Mouse (Mus musculus) intestine, postnatal 0 days (tissue): ENCODE data around the gene Pip5k1c. TPM values are rescaled to one million over a fixed set of nuclear protein-coding genes. Genes with fewer than 3 reads are reported as not detected.

Experiments
- ATAC-seq: fragments of 200-750 bp; cut with Nextera tagmentation; 2 replicates; pipeline ENCODE4 v1.8.0; 2017; ENCODE audit warnings: mild to moderate bottlenecking, moderate TSS enrichment, moderate library complexity
- H3K27ac ChIP-seq: fragments of 300-500 bp; sonication (generic); 2 replicates; pipeline ENCODE4 v1.5.1; 2014; ENCODE audit warnings: mild to moderate bottlenecking, low read depth, low read length, moderate library complexity
- H3K27me3 ChIP-seq: fragments of 300-500 bp; sonication (generic); replicated peaks from 2 replicates; pipeline ENCODE4 v1.6.1; 2014; ENCODE audit warnings: low read length, mixed read lengths; ENCODE audit not compliant: control insufficient read depth, insufficient read depth
- H3K36me3 ChIP-seq: fragments of 300-500 bp; sonication (generic); 2 replicates; pipeline ENCODE4 v1.6.1; 2014; ENCODE audit warnings: mild to moderate bottlenecking, moderate library complexity; ENCODE audit not compliant: control insufficient read depth, insufficient read depth
- H3K4me1 ChIP-seq: fragments of 300-500 bp; sonication (generic); replicated peaks from 2 replicates; pipeline ENCODE4 v1.6.1; 2014; ENCODE audit warnings: antibody characterized with exemption, low read length, mixed read lengths; ENCODE audit not compliant: control insufficient read depth, insufficient read depth
- H3K4me2 ChIP-seq: fragments of 300-500 bp; sonication (generic); replicated peaks from 2 replicates; pipeline ENCODE4 v1.6.1; 2014; ENCODE audit warnings: low read depth, mild to moderate bottlenecking, moderate library complexity
- H3K4me3 ChIP-seq: fragments of 300-500 bp; sonication (generic); 2 replicates; pipeline ENCODE4 v1.5.1; 2014; ENCODE audit warnings: low read depth, low read length
- H3K9ac ChIP-seq: fragments of 300-500 bp; sonication (generic); 2 replicates; pipeline ENCODE4 v1.6.1; 2014; ENCODE audit warnings: mild to moderate bottlenecking, low read depth, low read length
- H3K9me3 ChIP-seq: fragments of 300-500 bp; sonication (generic); 2 replicates; pipeline ENCODE4 v1.6.1; 2016; ENCODE audit warnings: mixed run types; ENCODE audit not compliant: control insufficient read depth
- CTCF ChIP-seq: sonication (generic); IDR thresholded peaks from 2 replicates; pipeline ENCODE4 v1.5.1; 2016; ENCODE audit warnings: low read depth, mild to moderate bottlenecking, control low read depth, antibody characterized with exemption, moderate library complexity
- WGBS: fragments of 180-500 bp; shearing (Covaris S2); extraction: QIAGEN DNeasy Blood & Tissue Kit; methylation state at CpG from one replicate; pipeline ENCODE4 v1.1.7; 2014; 5-methylcytosine and 5-hydroxymethylcytosine counted together
- polyA plus RNA-seq: library from polyadenylated mRNA; unstranded; fragments of >200 nt; fragmentation: Nextera tagmentation; extraction: Ambion mirVana; gene quantifications from 2 replicates; pipeline ENCODE4 v1.2.1, GENCODE M21; 2015

Gene Pip5k1c
- polyA plus RNA-seq, 1 experiment from 2014 or later, result 27.2 TPM

- TF ChIP-seq CTCF, result no peak
- no peak for ATAC-seq
- no peak overlapping the region for H3K4me3 ChIP-seq
- H3K9me3 ChIP-seq, result no peaks in the 10 kb centered on the region
- no peaks in the 10 kb centered on the region for H3K27me3 ChIP-seq
- peaks cover 63% of the 10 kb centered on the region for H3K36me3 ChIP-seq
- H3K4me1 ChIP-seq, result peaks cover 13% of the 10 kb centered on the region; the same call in 1 of the 2 replicates
- 90% methylated on average over 21 of the region's 21 CpGs for WGBS
- H3K9ac ChIP-seq, result no peak overlapping the region
- no peak overlapping the region for H3K27ac ChIP-seq
- no peak overlapping the region for H3K4me2 ChIP-seq
Observed at GRCm38 (mm10) chr10:81306837-81307682, 14.3 kb downstream of the Pip5k1c start.

DNA sequence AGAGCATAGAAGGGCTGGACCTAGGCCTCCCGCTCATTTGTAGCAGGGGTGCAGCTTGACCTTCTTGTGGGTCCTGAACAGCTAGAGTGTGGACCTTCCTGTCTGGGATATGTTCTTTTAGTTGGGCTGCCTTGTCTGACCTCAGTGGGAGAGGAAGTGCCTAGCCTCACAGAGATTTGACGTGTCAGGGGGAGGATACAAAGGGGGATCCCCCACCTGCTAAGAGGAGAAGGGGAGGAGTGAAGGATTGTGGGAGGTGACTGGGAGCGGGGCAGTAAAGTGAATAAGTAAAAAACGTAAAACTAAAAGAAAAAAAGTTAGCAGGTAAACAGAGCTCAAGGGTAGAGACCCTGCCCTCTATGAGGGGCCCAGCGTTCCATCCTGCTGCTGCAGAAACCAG, 16.8 kb downstream of the Pip5k1c start:
- H3K9ac ChIP-seq, result no peak overlapping the region
- H3K4me3 ChIP-seq, result no peak overlapping the region
- no peaks in the 10 kb centered on the region for H3K27me3 ChIP-seq
- no peaks in the 10 kb centered on the region for H3K4me1 ChIP-seq
- no peak overlapping the region for H3K4me2 ChIP-seq
- peaks cover 85% of the 10 kb centered on the region for H3K36me3 ChIP-seq
- no peak for TF ChIP-seq CTCF
- 87% methylated on average over 5 of the region's 5 CpGs for WGBS
- no peak overlapping the region for H3K27ac ChIP-seq
- no peak for ATAC-seq
- H3K9me3 ChIP-seq, result no peaks in the 10 kb centered on the region

DNA sequence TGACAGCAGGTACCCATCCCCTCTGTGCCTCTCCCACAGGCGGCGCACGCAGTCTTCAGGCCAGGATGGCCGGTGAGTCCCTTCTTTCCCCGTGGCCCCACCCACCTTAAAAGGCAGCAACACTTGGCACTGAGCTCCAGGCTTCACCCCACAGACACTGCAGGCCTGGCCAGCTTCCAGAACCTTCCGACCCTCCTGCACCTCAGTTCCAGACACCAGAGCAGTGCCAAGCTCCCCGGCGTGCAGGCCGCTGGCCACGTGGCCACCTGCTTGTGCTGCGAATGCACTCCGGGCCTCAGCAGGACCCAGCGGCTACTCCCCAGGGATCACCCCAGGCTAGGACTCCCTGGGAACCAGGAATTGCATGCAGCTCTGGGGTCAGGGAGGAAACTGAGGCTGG, 20.8 kb downstream of the Pip5k1c start:
- Histone ChIP-seq H3K27me3 (no peaks in the 10 kb centered on the region), H3K4me3 (no peak overlapping the region), H3K36me3 (peaks cover 78% of the 10 kb centered on the region), H3K9me3 (no peaks in the 10 kb centered on the region), H3K4me2 (no peak overlapping the region), H3K4me1 (0 out of 2 replicates have a peak, but pooled peaks cover 2% of the 10 kb centered on the region), H3K27ac (no peak overlapping the region), H3K9ac (no peak overlapping the region)
- 93% methylated on average over 13 of the region's 13 CpGs for WGBS
- no peak for ATAC-seq
- TF ChIP-seq CTCF, result no peak

DNA sequence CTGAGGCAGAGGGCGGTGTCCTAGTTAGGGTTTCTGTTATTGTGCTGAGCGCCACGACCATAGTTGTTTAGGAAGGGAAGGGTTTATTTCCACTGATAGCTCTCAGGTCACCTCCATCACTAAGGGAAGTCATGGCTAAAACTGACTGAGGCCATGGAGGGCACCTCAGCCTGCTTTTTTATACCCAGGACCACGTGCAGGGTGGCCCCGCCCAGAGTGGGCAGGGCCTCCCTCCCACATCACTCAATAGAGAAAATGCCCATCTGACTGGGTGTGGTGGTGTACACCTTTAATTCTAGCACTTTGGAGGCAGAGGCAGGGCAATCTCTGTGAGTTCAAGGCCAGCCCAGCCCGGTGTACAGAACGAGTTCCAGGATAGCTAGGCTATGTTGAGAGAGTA, 21.4 kb downstream of the Pip5k1c start:
- Histone ChIP-seq H3K4me3 (no peak overlapping the region), H3K27ac (no peak overlapping the region), H3K4me1 (peaks cover 2% of the 10 kb centered on the region; the same call in 1 of the 2 replicates), H3K4me2 (no peak overlapping the region), H3K9ac (no peak overlapping the region), H3K27me3 (no peaks in the 10 kb centered on the region), H3K36me3 (peaks cover 72% of the 10 kb centered on the region), H3K9me3 (no peaks in the 10 kb centered on the region)
- TF ChIP-seq CTCF, result no peak
- ATAC-seq, result no peak
- 74% methylated on average over 7 of the region's 7 CpGs for WGBS

GRCm38 (mm10) chr10:81315587-81315986, 22.8 kb downstream of the Pip5k1c start:
- 93% methylated on average over 16 of the region's 16 CpGs for WGBS
- no peak overlapping the region for H3K9ac ChIP-seq

GRCm38 (mm10) chr10:81316338-81317060, 23.7 kb downstream of the Pip5k1c start:
- H3K4me1 ChIP-seq, result peaks cover 2% of the 10 kb centered on the region; the same call in 1 of the 2 replicates
- peak overlapping the region; percentile 23; the same call in 1 of the 2 replicates for H3K4me3 ChIP-seq
- H3K9ac ChIP-seq, result peak overlapping the region; percentile 48
- H3K36me3 ChIP-seq, result peaks cover 49% of the 10 kb centered on the region
- no peaks in the 10 kb centered on the region for H3K9me3 ChIP-seq
- 57% methylated on average over 16 of the region's 16 CpGs for WGBS
- H3K27me3 ChIP-seq, result no peaks in the 10 kb centered on the region
- peak overlapping the region; percentile 60; the same call in 1 of the 2 replicates for H3K27ac ChIP-seq
- H3K4me2 ChIP-seq, result peak overlapping the region; percentile 72
- TF ChIP-seq CTCF, result peak; percentile 75
- ATAC-seq, result no peak

More at GRCm38 (mm10) chr10:81315587-81315986, 22.8 kb downstream of the Pip5k1c start:
- H3K27me3 ChIP-seq, result no peaks in the 10 kb centered on the region
- TF ChIP-seq CTCF, result no peak
- H3K9me3 ChIP-seq, result no peaks in the 10 kb centered on the region
- no peak overlapping the region for H3K27ac ChIP-seq
- H3K4me2 ChIP-seq, result no peak overlapping the region
- ATAC-seq, result no peak
- H3K4me1 ChIP-seq, result peaks cover 2% of the 10 kb centered on the region; the same call in 1 of the 2 replicates
- H3K4me3 ChIP-seq, result no peak overlapping the region
- peaks cover 58% of the 10 kb centered on the region for H3K36me3 ChIP-seq
